Mouse (Mus musculus) forebrain, embryonic 11.5 days (tissue): ENCODE data around the gene Serpinh1. TPM values are rescaled to one million over a fixed set of nuclear protein-coding genes. Genes with fewer than 3 reads are reported as not detected.

ENCODE experiments used
- ATAC-seq: fragments of 200-750 bp; cut with Nextera tagmentation; replicated peaks from 2 replicates; pipeline ENCODE4 v1.8.0; 2017; ENCODE audit warnings: moderate TSS enrichment; ENCODE audit not compliant: low FRiP score
- DNase-seq: peaks from one replicate; pipeline ENCODE4 v3.0.0-alpha.2; 2017; ENCODE audit warnings: low spot score
- H3K27ac ChIP-seq: fragments of 300-500 bp; sonication (generic); 2 replicates; pipeline ENCODE4 v1.5.1; 2014; ENCODE audit warnings: low read depth, low read length
- H3K27me3 ChIP-seq: fragments of 300-500 bp; sonication (generic); 2 replicates; pipeline ENCODE4 v1.6.1; 2014; ENCODE audit warnings: mild to moderate bottlenecking, low read length, mixed read lengths; ENCODE audit not compliant: control insufficient read depth, insufficient read depth
- H3K36me3 ChIP-seq: fragments of 300-500 bp; sonication (generic); 2 replicates; pipeline ENCODE4 v1.6.1; 2014; ENCODE audit warnings: mild to moderate bottlenecking, low read length, moderate library complexity, mixed read lengths; ENCODE audit not compliant: control insufficient read depth, insufficient read depth
- H3K4me1 ChIP-seq: fragments of 300-500 bp; sonication (generic); replicated peaks from 2 replicates; pipeline ENCODE4 v1.6.1; 2014; ENCODE audit warnings: low read length, mixed read lengths; ENCODE audit not compliant: control insufficient read depth, insufficient read depth
- H3K4me2 ChIP-seq: fragments of 300-500 bp; sonication (generic); 2 replicates; pipeline ENCODE4 v1.6.1; 2014; ENCODE audit warnings: low read depth, mild to moderate bottlenecking, low read length, moderate library complexity, mixed read lengths; ENCODE audit not compliant: severe bottlenecking
- H3K4me3 ChIP-seq: fragments of 300-500 bp; sonication (generic); 2 replicates; pipeline ENCODE4 v1.5.1; 2014; ENCODE audit warnings: low read depth, low read length
- H3K9ac ChIP-seq: fragments of 300-500 bp; sonication (generic); 2 replicates; pipeline ENCODE4 v1.6.1; 2014; ENCODE audit warnings: low read length
- H3K9me3 ChIP-seq: fragments of 300-500 bp; sonication (generic); 2 replicates; pipeline ENCODE4 v1.6.1; 2016; ENCODE audit warnings: low read length, mixed read lengths; ENCODE audit not compliant: control insufficient read depth
- WGBS: fragments of 180-500 bp; shearing (Covaris S2); extraction: QIAGEN DNeasy Blood & Tissue Kit; methylation state at CpG from one replicate; pipeline ENCODE4 v1.1.7; 2014; 5-methylcytosine and 5-hydroxymethylcytosine counted together
- polyA plus RNA-seq: library from polyadenylated mRNA; unstranded; fragments of >200 nt; fragmentation: Nextera tagmentation; extraction: Ambion mirVana; gene quantifications from 2 replicates; pipeline ENCODE4 v1.2.1, GENCODE M21; 2014

The Serpinh1 gene
- polyA plus RNA-seq, 1 experiment from 2014 or later = 239 TPM

DNA sequence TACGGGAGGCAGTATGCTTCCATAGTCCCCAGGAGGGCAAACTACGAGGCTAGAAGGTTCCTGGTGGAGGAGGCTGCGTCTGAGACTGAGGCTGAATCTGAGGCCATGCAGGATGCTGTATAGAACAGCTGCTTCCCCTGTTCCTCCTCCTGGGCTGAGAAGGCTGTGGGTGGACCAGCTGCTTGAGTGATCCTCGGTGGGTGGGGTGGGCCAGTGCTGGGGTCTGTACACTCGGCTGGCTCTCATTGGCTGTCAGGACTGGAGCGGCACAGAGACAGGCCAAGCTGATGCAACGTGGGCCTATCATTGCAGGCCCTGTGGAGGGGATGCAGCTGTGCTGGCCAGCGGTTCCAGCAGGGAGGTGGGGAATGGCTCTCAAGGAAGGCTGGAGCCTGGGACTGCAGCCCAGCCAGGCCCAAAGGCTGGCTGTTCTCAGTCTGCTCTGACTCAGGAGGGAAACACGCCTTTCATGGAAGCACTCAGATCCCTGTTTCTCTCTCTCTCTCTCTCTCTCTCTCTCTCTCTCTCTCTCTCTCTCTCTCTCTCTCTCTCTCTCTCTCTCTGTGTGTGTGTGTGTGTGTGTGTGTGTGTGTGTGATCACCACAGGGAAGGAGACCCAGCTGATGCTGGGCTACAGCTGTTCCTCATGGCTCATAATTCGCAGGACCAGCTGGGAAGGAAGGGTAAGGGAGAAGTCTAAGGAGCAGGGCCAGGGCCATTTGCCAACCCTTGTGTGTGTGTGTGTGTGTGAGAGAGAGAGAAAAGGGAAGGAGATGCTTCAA, 7.2 kb upstream of the Serpinh1 start:
- DNase-seq (peak; percentile 92), ATAC-seq (peak; percentile 96)
- Histone ChIP-seq H3K27ac (peak overlapping the region; percentile 94), H3K9me3 (no peaks in the 10 kb centered on the region), H3K27me3 (no peaks in the 10 kb centered on the region), H3K4me2 (no peak overlapping the region), H3K4me1 (peaks cover 36% of the 10 kb centered on the region), H3K9ac (peak overlapping the region; percentile 47), H3K36me3 (no peaks in the 10 kb centered on the region), H3K4me3 (no peak overlapping the region)
- 4% methylated on average over 10 of the region's 10 CpGs for WGBS

DNA sequence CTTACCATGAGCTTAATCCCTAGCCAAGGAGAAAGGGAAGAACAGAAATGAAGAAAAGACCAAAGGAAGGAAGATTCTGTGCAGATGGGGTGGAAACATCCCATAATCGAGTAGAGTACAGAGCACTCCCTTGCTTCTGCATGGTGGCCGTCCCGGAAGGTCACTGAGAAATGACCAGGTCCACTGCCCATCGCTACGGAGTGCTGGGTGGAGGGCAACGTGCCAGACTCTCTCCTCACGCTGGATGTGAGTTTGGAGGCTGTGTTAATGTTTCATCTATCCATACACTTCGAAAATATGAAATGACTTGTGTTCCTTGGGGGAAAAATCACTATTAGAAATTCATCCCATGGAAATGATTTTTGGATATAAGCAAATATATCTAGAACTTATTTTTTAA, 5.3 kb upstream of the Serpinh1 start:
- Histone ChIP-seq H3K27ac (no peak overlapping the region), H3K4me3 (no peak overlapping the region), H3K4me2 (no peak overlapping the region), H3K9ac (no peak overlapping the region), H3K27me3 (no peaks in the 10 kb centered on the region), H3K4me1 (peaks cover 40% of the 10 kb centered on the region), H3K9me3 (no peaks in the 10 kb centered on the region), H3K36me3 (no peaks in the 10 kb centered on the region)
- 93% methylated on average over 8 of the region's 8 CpGs for WGBS
- DNase-seq = no peak
- no peak for ATAC-seq

DNA sequence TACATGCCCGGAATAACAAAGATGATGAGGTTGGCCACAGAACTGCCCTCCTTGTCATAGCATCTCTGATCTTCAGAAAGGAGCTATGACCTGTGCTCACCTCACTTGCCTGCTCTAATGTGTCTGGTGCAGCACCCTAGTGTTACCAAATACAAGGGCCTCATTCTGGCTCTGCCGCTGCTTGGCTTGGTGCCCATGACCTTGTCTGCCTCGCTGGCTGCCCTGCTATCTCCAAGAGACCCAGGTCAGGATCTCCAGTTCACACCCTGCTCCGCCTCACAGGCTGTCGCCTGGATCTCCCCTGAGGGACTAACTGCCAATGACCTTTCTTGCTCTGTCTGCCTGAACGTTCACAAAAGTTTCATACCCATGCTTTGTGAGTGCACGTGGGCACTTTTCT, 4.2 kb upstream of the Serpinh1 start:
- no peak overlapping the region for H3K9ac ChIP-seq

DNA sequence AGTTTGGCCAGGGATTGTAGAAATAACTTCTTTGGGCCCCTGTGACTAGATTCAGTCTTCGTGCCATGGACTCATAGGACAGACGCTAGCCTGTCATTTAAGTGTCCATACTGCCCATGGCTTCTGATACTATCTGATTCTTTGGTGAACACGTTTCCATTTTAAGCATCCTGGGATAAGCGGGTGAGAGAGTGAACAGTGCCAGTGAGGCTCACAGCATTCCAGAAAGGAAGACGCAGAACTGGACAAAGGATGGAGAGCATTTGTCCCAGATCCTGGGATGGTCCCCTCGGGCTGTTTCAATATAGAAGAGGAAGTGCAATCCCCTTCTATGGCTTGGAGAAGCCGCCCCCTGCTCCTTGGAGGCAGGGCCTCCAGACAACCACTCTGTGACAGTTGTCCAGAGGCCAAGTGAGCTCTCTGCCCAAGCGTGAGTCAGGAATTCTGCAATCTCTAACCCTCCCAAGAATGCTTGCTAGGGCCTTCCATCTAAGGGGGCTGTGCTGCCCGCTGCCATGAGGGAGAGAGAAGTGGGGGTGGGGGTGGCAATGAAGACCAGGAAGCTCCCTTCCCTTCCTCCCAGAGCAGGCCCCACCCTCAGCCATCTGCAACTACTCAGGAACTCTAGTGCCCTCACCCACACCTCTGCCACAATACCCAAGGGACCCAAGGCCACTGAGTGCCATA, 3.3 kb upstream of the Serpinh1 start:
- peaks cover 51% of the 10 kb centered on the region for H3K4me1 ChIP-seq
- H3K4me3 ChIP-seq = no peak overlapping the region
- H3K9ac ChIP-seq = peak overlapping the region; percentile 43
- no peaks in the 10 kb centered on the region for H3K27me3 ChIP-seq
- 32% methylated on average over 9 of the region's 9 CpGs for WGBS
- H3K4me2 ChIP-seq = peak overlapping the region; percentile 24; the same call in 1 of the 2 replicates
- DNase-seq (no peak), ATAC-seq (no peak)
- H3K36me3 ChIP-seq = no peaks in the 10 kb centered on the region
- no peaks in the 10 kb centered on the region for H3K9me3 ChIP-seq
- H3K27ac ChIP-seq = peak overlapping the region; percentile 93

More for the DNA sequence above, 4.2 kb upstream of the Serpinh1 start:
- Histone ChIP-seq H3K4me2 (no peak overlapping the region), H3K4me3 (no peak overlapping the region), H3K9me3 (no peaks in the 10 kb centered on the region), H3K27ac (0 out of 2 replicates have a peak overlapping the region, but pooled peaks have one; percentile 93), H3K27me3 (no peaks in the 10 kb centered on the region), H3K4me1 (peaks cover 45% of the 10 kb centered on the region), H3K36me3 (no peaks in the 10 kb centered on the region)
- 78% methylated on average over 7 of the region's 7 CpGs for WGBS
- DNase-seq (no peak), ATAC-seq (no peak)

DNA sequence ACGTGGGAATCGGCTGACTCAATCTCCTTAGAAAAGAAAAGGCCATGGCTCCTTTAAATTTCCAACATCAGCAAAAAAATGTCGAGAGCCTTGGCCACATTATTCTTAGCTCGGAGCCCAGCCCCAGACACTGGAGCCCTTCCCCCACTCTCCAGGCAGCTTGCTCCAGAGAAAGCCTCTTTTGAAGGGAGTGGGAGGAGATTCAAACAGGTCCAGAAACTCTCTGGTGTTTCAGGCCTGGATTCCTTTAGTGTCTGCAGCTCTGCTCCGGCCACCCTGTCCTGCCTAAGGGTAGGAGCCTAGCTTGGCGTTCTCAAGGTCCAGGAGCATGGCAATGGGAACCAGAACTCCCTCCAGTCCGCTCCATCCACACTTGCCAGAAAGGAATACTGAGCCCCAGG, 2.7 kb upstream of the Serpinh1 start:
- H3K9ac ChIP-seq = peak overlapping the region; percentile 44
- peak overlapping the region; percentile 93 for H3K27ac ChIP-seq
- 5% methylated on average over 7 of the region's 7 CpGs for WGBS
- no peaks in the 10 kb centered on the region for H3K9me3 ChIP-seq
- peak; percentile 86 for DNase-seq
- ATAC-seq = peak; percentile 31; the same call in 1 of the 2 replicates
- no peaks in the 10 kb centered on the region for H3K27me3 ChIP-seq
- H3K36me3 ChIP-seq = no peaks in the 10 kb centered on the region
- no peak overlapping the region for H3K4me3 ChIP-seq
- H3K4me1 ChIP-seq = peaks cover 53% of the 10 kb centered on the region
- peak overlapping the region; percentile 24; the same call in 1 of the 2 replicates for H3K4me2 ChIP-seq

DNA sequence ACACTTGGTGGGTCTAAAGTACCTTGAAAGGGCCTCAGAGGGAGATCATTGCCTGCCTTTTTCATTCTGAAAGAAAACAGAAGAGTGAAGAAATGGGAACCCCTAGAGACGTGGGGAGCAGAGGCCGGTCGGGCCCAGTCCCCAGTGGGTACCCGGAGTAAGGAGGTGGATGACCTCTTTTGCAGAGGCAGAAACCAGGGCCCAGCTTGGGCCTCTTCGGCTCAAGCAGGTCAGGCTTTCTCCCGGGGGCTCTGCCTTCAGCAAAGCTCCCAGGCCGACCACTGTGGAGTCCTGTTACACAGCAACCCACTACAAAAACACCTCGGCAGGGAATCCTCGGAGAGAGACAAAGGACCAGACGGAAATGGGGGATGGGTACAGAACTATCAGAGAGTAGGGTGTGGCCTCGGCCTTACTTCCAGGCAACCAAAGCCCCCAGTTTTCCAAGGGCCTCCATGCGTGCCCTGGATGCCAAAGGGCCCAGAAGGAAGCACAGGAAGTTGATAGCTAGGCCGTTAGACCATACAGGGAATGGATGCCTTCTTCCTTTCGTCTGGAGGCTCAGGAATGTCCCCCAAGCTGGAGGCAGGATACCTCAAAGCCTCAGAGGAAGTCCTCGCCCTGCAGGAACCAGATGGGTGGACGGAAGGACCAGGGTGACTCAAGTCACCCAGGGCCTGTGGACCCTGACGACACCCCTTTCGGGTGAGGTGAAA, 1.1 kb downstream of the Serpinh1 start:
- H3K9ac ChIP-seq = peak overlapping the region; percentile 88
- H3K9me3 ChIP-seq = no peaks in the 10 kb centered on the region
- WGBS = under 1% methylated on average over 18 of the region's 18 CpGs
- peak; percentile 63 for ATAC-seq
- peaks cover 48% of the 10 kb centered on the region for H3K4me1 ChIP-seq
- peak overlapping the region; percentile 54 for H3K4me3 ChIP-seq
- DNase-seq = peak; percentile 80
- no peaks in the 10 kb centered on the region for H3K27me3 ChIP-seq
- peaks cover 18% of the 10 kb centered on the region for H3K36me3 ChIP-seq
- H3K27ac ChIP-seq = peak overlapping the region; percentile 92
- peak overlapping the region; percentile 84 for H3K4me2 ChIP-seq

DNA sequence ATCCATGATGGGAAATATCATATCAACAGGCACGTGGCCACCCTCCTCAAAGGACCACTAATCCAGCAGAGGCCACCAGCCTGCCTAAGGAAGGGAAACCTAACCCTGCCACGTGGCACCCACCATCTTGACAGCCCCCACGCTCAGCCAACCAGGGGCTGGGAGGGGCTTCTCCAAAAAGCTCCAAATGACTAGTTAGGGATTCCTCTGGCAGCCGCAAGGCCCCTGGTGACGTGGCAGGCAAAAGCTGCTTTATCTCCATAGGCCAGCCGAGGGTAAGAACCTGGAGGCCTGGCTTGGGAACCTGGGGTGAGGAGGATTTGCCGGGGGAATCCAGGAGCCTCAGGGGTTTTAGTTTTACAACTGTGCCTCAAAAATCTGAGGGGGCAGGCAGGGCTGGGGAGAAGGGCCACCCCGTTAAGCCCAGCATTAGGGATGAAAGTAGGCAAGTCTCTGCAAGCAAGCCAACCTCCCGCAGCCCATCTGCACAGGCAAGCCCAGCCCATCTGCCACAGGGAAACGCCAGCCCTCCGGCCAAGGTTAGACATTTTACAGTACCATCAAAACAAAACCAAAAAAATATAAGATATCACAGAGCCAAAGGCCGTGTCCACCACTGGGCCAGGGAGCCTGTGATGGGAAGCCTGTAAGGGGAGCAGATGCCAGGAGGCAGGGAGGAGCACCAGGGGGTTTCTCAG, 1.8 kb downstream of the Serpinh1 start:
- H3K4me1 ChIP-seq = peaks cover 41% of the 10 kb centered on the region
- H3K4me3 ChIP-seq = peak overlapping the region; percentile 54
- H3K27ac ChIP-seq = peak overlapping the region; percentile 92
- ATAC-seq (no peak; the same call in 1 of the 2 replicates), DNase-seq (peak; percentile 62)
- H3K4me2 ChIP-seq = peak overlapping the region; percentile 84
- H3K36me3 ChIP-seq = peaks cover 25% of the 10 kb centered on the region
- WGBS = 6% methylated on average over 12 of the region's 12 CpGs
- H3K9me3 ChIP-seq = no peaks in the 10 kb centered on the region
- H3K27me3 ChIP-seq = no peaks in the 10 kb centered on the region
- peak overlapping the region; percentile 88 for H3K9ac ChIP-seq
